Mouse (Mus musculus) embryonic facial prominence, embryonic 13.5 days (tissue): ENCODE data around the gene Kmt2e. TPM values are rescaled to one million over a fixed set of nuclear protein-coding genes. Genes with fewer than 3 reads are reported as not detected.

Experiments
- ATAC-seq: fragments of 200-750 bp; cut with Nextera tagmentation; 2 replicates; pipeline ENCODE4 v1.8.0; 2017; ENCODE audit warnings: low read depth; ENCODE audit not compliant: insufficient number of reproducible peaks, insufficient read depth, low FRiP score, low TSS enrichment
- H3K27ac ChIP-seq: fragments of 300-500 bp; sonication (generic); 2 replicates; pipeline ENCODE4 v1.5.1; 2015; ENCODE audit warnings: moderate library complexity, mild to moderate bottlenecking, inconsistent platforms
- H3K27me3 ChIP-seq: fragments of 300-500 bp; sonication (generic); 2 replicates; pipeline ENCODE4 v1.6.1; 2015; ENCODE audit warnings: mild to moderate bottlenecking, inconsistent platforms
- H3K36me3 ChIP-seq: fragments of 300-500 bp; sonication (generic); 2 replicates; pipeline ENCODE4 v1.6.1; 2015; ENCODE audit warnings: mild to moderate bottlenecking, inconsistent platforms
- H3K4me1 ChIP-seq: fragments of 300-500 bp; sonication (generic); 2 replicates; pipeline ENCODE4 v1.6.1; 2015; ENCODE audit warnings: inconsistent platforms
- H3K4me2 ChIP-seq: fragments of 300-500 bp; sonication (generic); 2 replicates; pipeline ENCODE4 v1.6.1; 2015; ENCODE audit warnings: moderate library complexity, mild to moderate bottlenecking, inconsistent platforms
- H3K4me3 ChIP-seq: fragments of 300-500 bp; sonication (generic); 2 replicates; pipeline ENCODE4 v1.5.1; 2015; ENCODE audit warnings: mild to moderate bottlenecking, inconsistent platforms
- H3K9ac ChIP-seq: fragments of 300-500 bp; sonication (generic); 2 replicates; pipeline ENCODE4 v1.6.1; 2015; ENCODE audit warnings: mild to moderate bottlenecking, inconsistent platforms
- H3K9me3 ChIP-seq: fragments of 300-500 bp; sonication (generic); 2 replicates; pipeline ENCODE4 v1.6.1; 2016; ENCODE audit warnings: inconsistent platforms
- WGBS: fragments of 180-500 bp; shearing (Covaris S2); methylation state at CpG from one replicate; pipeline ENCODE4 v1.1.7; 2015; ENCODE audit warnings: mixed read lengths; 5-methylcytosine and 5-hydroxymethylcytosine counted together
- polyA plus RNA-seq: library from polyadenylated mRNA; unstranded; fragments of >200 nt; fragmentation: Nextera tagmentation; extraction: Ambion mirVana; gene quantifications from 2 replicates; pipeline ENCODE4 v1.2.1, GENCODE M21; 2015

The Kmt2e gene
- polyA plus RNA-seq, 1 experiment from 2014 or later: 123 TPM

DNA sequence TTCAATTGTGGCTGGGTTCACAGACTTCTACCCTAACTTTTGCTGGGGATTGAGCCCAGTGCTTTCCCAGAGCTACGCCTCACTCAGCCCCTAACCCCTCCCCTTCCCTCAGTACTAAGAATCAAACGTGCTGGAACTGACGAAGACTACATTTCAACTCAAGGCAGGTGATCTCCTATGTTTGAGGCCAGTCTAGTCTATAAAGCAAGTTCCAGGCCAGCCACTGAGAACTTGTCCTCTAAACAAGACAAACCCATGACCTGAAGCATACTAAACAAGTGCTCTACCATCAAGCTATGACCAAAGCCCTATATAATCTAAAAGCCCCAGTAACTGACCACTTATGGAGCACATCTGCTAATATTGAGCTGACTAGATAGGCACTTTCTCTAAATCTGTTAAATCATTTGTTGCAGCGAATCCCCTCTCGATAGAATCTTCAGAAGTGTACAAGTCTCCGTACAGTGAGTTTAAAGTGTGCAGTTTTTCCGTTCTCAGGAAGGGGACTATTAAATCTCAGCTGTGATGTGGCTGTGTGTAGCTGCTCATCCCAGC is 14.5 kb upstream of the Kmt2e start:
- Histone ChIP-seq H3K36me3 (peaks cover 14% of the 10 kb centered on the region), H3K9me3 (no peaks in the 10 kb centered on the region), H3K4me3 (no peak overlapping the region), H3K27me3 (no peaks in the 10 kb centered on the region), H3K4me1 (peaks cover 40% of the 10 kb centered on the region), H3K27ac (peak overlapping the region; percentile 91; the same call in 1 of the 2 replicates), H3K4me2 (peak overlapping the region; percentile 83), H3K9ac (no peak overlapping the region)
- ATAC-seq: no peak
- WGBS: 39% methylated on average over 7 of the region's 7 CpGs

DNA sequence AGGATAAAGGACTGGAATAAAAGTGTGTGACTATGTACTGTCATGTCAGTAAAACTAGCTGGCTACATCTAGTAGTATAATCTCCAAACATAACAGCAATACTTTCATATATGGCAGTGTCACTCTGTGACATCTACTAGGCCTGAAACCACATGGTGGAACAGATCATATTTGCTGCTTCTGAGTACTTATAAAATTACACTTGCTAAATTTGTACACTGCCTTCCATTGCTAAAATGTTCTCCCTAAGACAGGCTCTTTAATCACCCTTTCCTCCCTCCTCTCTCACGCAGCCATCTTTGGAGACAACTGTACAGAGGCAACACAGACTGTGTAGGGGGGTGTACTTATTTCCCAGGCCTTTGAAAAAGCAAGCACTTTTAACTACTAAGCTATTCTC is 13.8 kb upstream of the Kmt2e start:
- Histone ChIP-seq H3K27me3 (no peaks in the 10 kb centered on the region), H3K9ac (no peak overlapping the region), H3K4me1 (peaks cover 35% of the 10 kb centered on the region), H3K4me2 (no peak overlapping the region), H3K36me3 (peaks cover 16% of the 10 kb centered on the region), H3K4me3 (no peak overlapping the region), H3K9me3 (no peaks in the 10 kb centered on the region), H3K27ac (no peak overlapping the region)
- WGBS: 57% methylated on average over 1 of the region's 1 CpGs
- ATAC-seq: no peak

DNA sequence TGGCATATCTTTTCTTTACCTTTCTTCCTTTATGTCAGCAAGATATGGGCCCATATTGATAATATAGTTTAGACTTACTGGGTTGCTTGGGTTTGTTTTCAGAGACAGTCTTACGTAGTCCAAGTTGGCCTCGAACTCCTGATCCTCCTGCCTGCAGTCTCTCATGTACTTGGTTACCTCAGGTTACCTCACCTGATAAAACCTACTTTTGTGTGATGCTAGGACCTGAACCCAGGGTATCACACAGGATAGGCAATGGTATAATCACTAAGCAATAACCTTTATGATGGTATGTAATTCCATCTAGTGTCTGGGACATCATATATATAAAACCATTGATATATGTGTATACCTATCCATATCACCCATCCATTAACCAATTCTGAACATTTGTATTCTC is 12.8 kb upstream of the Kmt2e start:
- no peak overlapping the region for H3K4me2 ChIP-seq
- ATAC-seq: no peak
- no peaks in the 10 kb centered on the region for H3K27me3 ChIP-seq
- 99% methylated on average over 2 of the region's 2 CpGs for WGBS
- no peak overlapping the region for H3K4me3 ChIP-seq
- H3K9me3 ChIP-seq: no peaks in the 10 kb centered on the region
- peaks cover 16% of the 10 kb centered on the region for H3K36me3 ChIP-seq
- no peak overlapping the region for H3K27ac ChIP-seq
- H3K9ac ChIP-seq: no peak overlapping the region
- H3K4me1 ChIP-seq: peaks cover 27% of the 10 kb centered on the region

DNA sequence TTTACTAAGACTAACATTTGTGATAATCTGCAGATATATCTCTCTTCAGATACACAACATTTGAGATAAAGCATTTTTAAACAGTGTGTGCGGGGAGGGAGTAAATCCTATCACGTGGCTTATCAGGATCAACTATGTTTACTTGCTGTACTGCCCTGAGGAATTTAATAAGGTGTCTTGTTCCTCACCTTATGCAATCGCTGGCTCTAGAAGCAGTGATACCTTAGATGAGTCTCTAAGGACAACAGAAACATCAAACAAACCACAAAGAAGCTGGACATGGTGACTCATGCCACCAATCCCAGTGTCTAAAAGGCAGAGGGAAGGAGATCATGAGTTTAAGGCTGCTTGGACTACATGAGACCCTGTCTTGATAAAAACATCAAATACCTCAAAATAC is 11.2 kb upstream of the Kmt2e start:
- WGBS: 85% methylated on average over 3 of the region's 3 CpGs
- Histone ChIP-seq H3K4me3 (no peak overlapping the region), H3K36me3 (peaks cover 21% of the 10 kb centered on the region), H3K9me3 (no peaks in the 10 kb centered on the region), H3K9ac (no peak overlapping the region), H3K27ac (no peak overlapping the region), H3K27me3 (no peaks in the 10 kb centered on the region), H3K4me2 (no peak overlapping the region), H3K4me1 (peaks cover 22% of the 10 kb centered on the region)
- no peak for ATAC-seq

DNA sequence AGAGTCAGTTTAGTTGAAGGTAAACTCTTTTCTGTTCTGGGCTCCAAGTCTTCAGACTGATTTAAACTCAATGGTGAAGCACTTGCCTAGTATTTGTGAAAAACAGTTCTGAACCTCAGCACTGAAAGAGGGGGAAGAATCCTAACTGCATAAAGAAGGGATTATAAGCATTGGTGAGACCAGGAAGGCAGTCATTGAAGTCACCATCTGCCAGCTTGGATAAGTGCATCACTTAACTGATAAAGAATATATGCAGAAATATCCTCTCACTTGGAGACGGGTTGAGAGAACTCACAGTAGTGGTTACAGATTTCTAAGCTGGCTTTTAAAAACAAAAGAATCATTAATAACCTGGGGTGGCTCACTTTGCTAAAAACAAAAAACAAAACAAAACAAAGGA is 6.7 kb upstream of the Kmt2e start:
- Histone ChIP-seq H3K4me2 (no peak overlapping the region), H3K4me1 (peaks cover 25% of the 10 kb centered on the region), H3K4me3 (no peak overlapping the region), H3K9me3 (no peaks in the 10 kb centered on the region), H3K9ac (no peak overlapping the region), H3K27ac (no peak overlapping the region), H3K27me3 (no peaks in the 10 kb centered on the region), H3K36me3 (peaks cover 20% of the 10 kb centered on the region)
- ATAC-seq: no peak
- WGBS: 68% methylated on average over 1 of the region's 1 CpGs

DNA sequence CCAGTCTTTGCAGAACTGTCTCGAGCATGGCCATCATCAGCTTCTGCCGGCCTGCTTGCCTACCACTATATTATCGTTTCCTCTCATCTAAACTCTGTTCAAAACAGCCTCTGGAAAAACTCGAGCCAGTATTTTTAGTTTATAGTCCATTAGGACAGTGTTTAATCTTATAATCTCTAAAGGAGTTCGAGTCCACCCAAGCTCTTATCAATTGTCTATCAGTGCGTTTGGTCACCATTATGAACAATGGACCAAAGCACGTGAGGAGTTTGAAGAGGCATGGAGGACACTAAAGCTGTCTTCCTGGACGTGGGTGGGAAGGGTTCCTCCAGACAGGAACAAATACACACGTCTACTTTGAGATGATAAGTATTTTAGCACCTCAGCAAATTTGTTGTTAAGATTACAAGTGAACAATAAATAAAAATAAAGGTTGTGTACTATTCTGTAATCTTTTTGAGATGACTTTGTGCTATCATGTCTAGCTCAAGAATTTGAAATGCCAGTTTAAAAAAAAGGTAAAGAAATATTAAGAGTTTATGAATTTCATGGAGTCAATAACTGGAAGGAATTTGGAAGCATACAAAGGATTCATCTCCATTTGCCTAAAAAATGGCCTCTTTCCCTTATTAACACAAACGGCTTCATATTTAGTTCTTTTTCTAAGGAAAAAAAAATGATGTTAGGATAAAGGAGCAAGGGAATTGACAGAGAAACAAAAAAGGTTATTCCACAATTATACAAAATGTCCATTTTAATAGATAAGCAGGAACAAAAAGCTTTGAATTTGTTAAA is 3.0 kb upstream of the Kmt2e start:
- Histone ChIP-seq H3K9ac (peak overlapping the region; percentile 32), H3K27ac (no peak overlapping the region; the same call in 1 of the 2 replicates), H3K27me3 (no peaks in the 10 kb centered on the region), H3K4me2 (peak overlapping the region; percentile 83), H3K4me3 (peak overlapping the region; percentile 98), H3K4me1 (peaks cover 25% of the 10 kb centered on the region), H3K36me3 (peaks cover 4% of the 10 kb centered on the region; the same call in 1 of the 2 replicates), H3K9me3 (no peaks in the 10 kb centered on the region)
- no peak for ATAC-seq
- WGBS: 38% methylated on average over 10 of the region's 10 CpGs

DNA sequence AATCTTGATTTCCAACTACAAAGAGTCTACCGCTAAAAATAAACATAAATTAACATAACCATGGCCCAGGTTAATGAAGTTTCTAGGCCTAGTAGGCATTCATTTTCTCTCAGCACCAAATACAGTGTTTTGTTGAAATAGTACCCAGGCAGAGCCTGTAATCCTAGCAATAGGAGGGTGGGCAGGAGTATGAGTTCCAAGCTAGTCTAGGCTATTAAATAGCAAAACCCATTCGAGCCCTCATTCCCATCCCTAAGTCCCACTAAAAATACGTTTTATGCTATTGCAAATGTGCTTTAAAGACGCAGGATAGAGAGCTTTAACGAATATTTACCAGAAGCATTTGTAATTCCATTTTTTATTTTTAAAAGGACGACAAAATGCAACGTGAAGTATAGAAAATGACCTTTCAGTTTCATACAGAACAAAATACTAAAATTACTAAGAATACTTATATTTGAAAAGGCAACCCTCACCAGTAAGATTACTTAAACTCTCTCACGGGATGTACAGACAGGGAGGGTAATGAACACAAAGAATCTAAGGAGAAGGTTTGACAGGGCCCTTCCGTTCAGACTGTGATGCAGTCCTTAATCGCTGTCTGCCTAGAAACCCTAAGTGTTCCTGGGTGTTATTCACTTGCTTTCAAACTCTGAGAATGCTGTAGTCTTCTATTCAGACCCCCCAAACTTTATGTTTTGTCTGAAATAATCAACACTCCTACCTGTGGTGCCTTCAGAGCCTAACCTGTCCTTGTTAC is 2.1 kb upstream of the Kmt2e start:
- peak overlapping the region; percentile 83 for H3K4me2 ChIP-seq
- 2% methylated on average over 10 of the region's 10 CpGs for WGBS
- ATAC-seq: no peak
- H3K4me1 ChIP-seq: peaks cover 28% of the 10 kb centered on the region
- H3K9me3 ChIP-seq: no peaks in the 10 kb centered on the region
- H3K9ac ChIP-seq: peak overlapping the region; percentile 100
- no peaks in the 10 kb centered on the region for H3K27me3 ChIP-seq
- peaks cover 4% of the 10 kb centered on the region; the same call in 1 of the 2 replicates for H3K36me3 ChIP-seq
- H3K4me3 ChIP-seq: peak overlapping the region; percentile 98
- peak overlapping the region; percentile 100 for H3K27ac ChIP-seq

DNA sequence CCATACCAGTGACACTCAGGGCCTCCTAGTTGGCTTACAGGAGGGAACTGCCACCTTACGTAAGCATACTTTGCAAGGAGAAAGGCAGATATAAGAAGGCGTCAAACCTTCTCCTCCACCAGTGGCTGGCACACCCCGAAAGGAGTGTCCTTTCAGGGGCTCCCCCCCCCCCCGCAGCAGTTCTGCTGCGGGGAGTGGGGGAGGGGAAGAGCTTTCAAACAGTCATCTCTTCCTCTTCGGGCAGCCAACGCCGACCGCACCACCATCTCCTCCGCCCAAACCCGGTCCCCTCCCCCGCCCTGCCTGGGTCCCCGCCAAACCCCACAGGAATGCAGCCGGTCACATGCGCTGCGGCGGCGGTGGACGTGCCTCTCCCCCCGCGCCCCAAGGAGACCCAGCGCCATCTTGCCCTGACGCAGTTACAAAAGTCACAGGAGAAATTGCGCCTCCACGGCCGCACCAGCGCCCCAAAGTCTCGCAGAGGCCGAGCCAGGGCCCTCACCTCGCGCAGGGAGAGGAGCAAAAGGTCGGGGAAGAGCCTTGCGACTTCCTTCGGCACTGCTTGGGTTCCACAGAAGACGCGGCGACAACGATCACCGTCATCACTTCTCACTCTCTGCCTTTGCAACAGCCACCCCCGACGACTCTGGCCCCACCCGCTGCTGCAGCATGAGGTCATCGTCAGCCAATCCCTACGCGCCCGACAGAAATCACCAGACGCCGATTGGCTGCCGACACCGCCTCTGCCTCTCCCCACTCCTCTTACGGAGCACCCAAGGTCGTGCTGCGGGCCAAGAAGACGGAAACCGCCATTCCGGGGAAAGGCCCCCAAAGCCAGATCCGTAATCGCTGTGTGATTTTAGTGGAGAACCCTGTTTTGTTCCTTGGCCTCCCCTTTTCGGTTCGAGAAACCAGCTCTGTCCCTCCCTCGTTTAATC is 1.3 kb upstream of the Kmt2e start:
- ATAC-seq: peak; percentile 94
- H3K4me3 ChIP-seq: peak overlapping the region; percentile 98
- WGBS: under 1% methylated on average over 61 of the region's 61 CpGs
- no peaks in the 10 kb centered on the region for H3K9me3 ChIP-seq
- H3K27me3 ChIP-seq: no peaks in the 10 kb centered on the region
- H3K9ac ChIP-seq: peak overlapping the region; percentile 100
- peaks cover 28% of the 10 kb centered on the region for H3K4me1 ChIP-seq
- H3K27ac ChIP-seq: peak overlapping the region; percentile 100
- peak overlapping the region; percentile 83 for H3K4me2 ChIP-seq
- H3K36me3 ChIP-seq: no peaks in the 10 kb centered on the region

DNA sequence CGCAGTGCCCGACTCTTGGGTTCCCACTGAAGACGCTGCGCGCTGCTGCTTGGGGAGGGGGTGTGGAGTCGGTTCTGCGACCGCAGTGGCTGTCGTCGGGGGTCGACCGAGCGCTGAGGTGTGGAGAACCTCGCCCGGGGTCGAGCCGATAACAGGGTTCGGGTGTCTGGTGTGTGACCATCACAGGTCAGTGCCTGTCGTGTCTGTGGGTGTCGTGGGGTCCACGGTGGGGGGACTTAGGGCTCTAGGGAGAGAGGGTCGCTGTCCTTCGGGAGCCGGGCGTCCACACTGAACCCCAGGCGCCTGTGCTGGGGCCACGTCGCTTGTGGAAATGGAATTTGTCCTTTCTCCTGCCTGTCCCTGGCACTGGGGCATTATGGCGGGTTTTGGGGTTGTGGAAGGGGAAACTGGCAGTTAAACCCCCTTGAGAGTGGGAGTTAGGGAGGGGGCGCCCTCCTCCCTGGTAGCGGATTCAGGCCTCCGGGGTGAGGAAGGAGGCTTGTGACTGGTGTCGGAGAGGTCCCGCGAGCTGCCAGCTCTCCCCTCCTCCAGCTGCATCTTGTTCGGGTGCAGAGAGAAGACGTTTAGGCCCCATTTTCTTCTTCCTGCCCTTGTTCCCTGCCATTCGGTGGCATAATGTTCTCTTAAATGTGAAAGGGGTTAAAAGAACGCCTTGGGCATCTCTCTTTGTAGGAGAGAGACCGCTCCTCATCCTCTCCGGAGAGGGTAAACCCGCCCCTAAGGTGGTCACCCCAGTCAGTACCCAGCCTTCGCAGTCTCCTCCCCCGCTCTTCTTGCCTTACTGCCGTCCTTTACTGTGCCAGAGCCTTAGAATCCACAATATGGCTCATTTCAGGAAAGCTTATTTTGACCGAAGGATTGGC is 599 bp downstream of the Kmt2e start:
- peak overlapping the region; percentile 100 for H3K9ac ChIP-seq
- H3K36me3 ChIP-seq: no peaks in the 10 kb centered on the region
- H3K27ac ChIP-seq: peak overlapping the region; percentile 100
- peak overlapping the region; percentile 76 for H3K4me2 ChIP-seq
- H3K9me3 ChIP-seq: no peaks in the 10 kb centered on the region
- peaks cover 21% of the 10 kb centered on the region for H3K4me1 ChIP-seq
- under 1% methylated on average over 46 of the region's 46 CpGs for WGBS
- ATAC-seq: no peak
- H3K4me3 ChIP-seq: peak overlapping the region; percentile 98
- no peaks in the 10 kb centered on the region for H3K27me3 ChIP-seq

DNA sequence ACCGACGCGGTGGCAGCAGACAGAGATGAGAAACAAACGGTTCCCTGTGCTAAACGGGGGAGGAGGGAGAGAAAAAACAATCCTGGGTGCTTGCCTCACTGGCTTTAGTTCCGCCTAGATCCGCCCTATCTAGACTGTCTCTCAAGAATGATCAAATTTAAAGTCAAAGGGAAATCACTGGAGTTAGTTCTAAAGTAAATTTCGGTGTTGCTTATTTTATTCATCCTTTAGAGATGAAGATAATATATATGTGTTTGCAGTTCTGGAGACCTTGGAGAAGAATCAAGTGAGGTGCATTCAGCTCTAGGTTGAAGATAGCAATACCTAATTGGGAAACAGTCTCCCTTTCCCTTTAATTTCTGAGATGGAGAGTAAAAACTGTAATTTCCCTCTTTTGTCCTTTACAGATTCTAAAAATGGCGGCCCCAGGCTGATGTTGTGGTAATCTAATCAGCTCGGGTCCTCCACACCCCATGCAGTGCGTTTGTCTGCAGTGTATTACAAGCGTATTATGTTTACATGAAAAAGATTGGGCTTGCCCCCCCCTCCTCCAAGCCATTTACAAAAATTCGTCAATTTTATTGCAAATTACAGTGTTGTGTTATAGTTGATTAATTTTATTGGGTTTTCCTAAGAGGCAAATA is 1.4 kb downstream of the Kmt2e start:
- Histone ChIP-seq H3K9ac (peak overlapping the region; percentile 100), H3K4me3 (peak overlapping the region; percentile 98), H3K27ac (peak overlapping the region; percentile 100), H3K9me3 (no peaks in the 10 kb centered on the region), H3K4me2 (peak overlapping the region; percentile 76), H3K27me3 (no peaks in the 10 kb centered on the region), H3K36me3 (no peaks in the 10 kb centered on the region), H3K4me1 (peaks cover 14% of the 10 kb centered on the region)
- WGBS: under 1% methylated on average over 13 of the region's 13 CpGs
- no peak for ATAC-seq
